Mouse (Mus musculus): ENCODE results near the gene Gpr89.

Gene Gpr89

DNA sequence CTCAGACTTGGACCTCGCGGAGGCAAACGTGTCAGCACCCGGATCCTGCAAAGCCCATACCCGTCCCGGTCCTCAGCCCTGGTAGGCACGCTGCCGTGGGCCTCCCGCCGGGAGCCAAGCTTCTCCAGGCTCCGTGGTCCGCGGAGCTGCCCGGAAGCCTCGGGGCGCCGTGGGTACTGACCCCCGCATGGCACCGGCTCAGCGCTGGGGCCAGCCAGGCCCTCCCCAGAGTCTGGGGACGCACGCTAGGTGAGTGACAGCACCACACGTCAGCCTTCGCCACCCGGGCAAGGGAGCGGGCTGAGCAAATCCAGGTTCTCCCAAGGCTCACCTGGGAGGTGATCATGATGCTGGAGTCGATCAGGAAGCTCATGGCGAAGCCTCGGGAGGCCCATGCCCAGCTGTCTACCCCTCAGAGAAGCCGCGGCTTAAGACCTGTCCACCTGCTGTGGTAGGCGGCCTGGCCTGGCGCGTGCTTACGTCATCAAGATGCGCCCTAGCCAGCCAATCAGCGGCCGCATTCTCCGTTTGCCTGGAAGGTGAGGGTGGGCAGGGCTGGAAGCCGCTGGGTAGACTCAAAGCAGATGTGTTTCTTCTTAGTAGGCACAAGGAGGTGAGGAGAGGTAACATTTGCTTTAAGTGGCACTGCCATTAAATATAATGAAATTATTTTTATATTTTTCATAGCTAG is at the start of gene Gpr89:
Gpr89 (minus strand) TSS at position 496 of the 691 bp plus-strand sequence.
- in situ Hi-C loops (cut with MboI; ENCODE audit: low pct_unique_long_range_greater_than_20kb in 1 of 2, low sequenced_read_pairs in 2 of 2, unreplicated experiment in 1 of 2) = no loop called here

- in situ Hi-C loops (cut with MboI; ENCODE audit: low pct_unique_long_range_greater_than_20kb in 1 of 2, low sequenced_read_pairs in 2 of 2, unreplicated experiment in 1 of 2) = no loop called here
Observed at GRCm38 (mm10) chr3:96953489-96954233, 48.5 kb upstream of the Gpr89 start.

DNA sequence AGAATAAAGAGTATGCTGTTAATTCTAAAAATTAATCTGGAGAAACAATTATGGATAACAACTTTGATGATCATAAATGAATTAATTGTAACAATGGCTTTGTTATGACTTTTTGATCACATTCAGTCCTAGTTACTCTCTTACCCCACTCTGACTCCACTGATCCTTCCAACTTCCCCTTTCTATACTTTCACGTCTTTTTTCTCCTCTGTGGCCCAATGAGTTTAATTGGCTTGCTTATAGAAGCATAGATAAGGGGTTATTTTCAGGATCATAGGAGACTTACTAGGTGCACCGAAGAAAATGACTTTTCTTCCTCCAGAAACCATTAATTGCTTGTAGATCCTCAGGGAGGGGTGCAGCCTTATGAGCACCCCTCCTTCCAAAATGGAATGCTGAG is 37.6 kb upstream of the Gpr89 start:
- in situ Hi-C loops (cut with MboI; ENCODE audit: low pct_unique_long_range_greater_than_20kb in 1 of 2, low sequenced_read_pairs in 2 of 2, unreplicated experiment in 1 of 2) = loop anchor here in 1 of 2 experiments (10.0 to 25.0 kb wide), 2 partner anchors 102 to 395 kb away; no protein-coding TSS in a partner anchor

GRCm38 (mm10) chr3:96938738-96939137 is 33.6 kb upstream of the Gpr89 start:
- in situ Hi-C loops (cut with MboI; ENCODE audit: low pct_unique_long_range_greater_than_20kb in 1 of 2, low sequenced_read_pairs in 2 of 2, unreplicated experiment in 1 of 2) = loop anchor here (5.0 to 25.0 kb wide), 4 partner anchors 246 to 404 kb away; no protein-coding TSS in a partner anchor

DNA sequence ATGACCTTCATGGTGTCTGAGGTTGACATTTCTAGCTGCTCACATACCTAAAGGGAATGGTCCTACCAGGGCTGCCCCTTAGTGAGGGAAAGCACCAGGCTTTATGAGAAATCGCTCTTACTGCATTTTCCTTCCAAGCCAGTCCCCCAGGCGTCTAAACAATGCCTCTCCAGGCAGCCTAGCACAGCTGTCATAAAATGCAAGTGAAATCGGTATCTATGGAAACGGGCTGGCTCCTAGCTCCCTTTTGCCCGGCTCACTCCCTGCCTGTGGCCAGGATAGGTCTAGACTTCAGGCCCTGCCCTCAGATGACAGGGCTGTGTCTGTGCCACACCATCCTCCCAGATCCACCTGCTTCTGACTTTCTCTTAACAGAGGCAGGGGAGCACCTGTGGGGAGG is 32.5 kb upstream of the Gpr89 start:
- in situ Hi-C loops (cut with MboI; ENCODE audit: low pct_unique_long_range_greater_than_20kb in 1 of 2, low sequenced_read_pairs in 2 of 2, unreplicated experiment in 1 of 2) = loop anchor here (5.0 to 25.0 kb wide), 4 partner anchors 247 to 405 kb away; no protein-coding TSS in a partner anchor

GRCm38 (mm10) chr3:96936241-96936640 is 31.1 kb upstream of the Gpr89 start:
- in situ Hi-C loops (cut with MboI; ENCODE audit: low pct_unique_long_range_greater_than_20kb in 1 of 2, low sequenced_read_pairs in 2 of 2, unreplicated experiment in 1 of 2) = loop anchor here (5.0 to 25.0 kb wide), 4 partner anchors 249 to 406 kb away; no protein-coding TSS in a partner anchor

DNA sequence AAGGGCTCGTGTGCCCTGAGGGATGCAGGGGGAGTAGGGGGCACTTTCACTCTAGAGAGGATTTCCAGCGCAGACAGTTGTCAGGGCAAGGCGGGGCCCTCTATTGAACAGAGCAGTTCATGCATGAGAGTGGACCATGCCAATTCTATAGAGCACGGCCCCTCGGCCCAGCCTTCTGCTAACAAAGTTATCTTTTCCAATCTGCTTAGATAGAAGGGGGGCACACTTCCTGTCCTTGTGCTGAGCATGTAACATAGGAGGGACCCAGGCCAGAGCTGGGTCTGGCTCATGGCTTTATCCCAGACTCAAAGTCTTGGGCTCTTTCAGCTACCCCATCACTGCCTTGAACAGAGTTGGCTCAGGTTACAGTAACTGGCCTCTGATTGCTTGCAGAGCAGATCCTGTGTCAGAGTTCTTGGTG is 26.1 kb upstream of the Gpr89 start:
- in situ Hi-C loops (cut with MboI; ENCODE audit: low pct_unique_long_range_greater_than_20kb in 1 of 2, low sequenced_read_pairs in 2 of 2, unreplicated experiment in 1 of 2) = loop anchor here (10.0 to 25.0 kb wide), 3 partner anchors 254 to 406 kb away; no protein-coding TSS in a partner anchor

- in situ Hi-C loops (cut with MboI; ENCODE audit: low pct_unique_long_range_greater_than_20kb in 1 of 2, low sequenced_read_pairs in 2 of 2, unreplicated experiment in 1 of 2) = loop anchor here in 1 of 2 experiments (25.0 kb wide), 1 partner anchor 411 kb away; no protein-coding TSS in a partner anchor
Observed at GRCm38 (mm10) chr3:96925920-96926319, 20.8 kb upstream of the Gpr89 start, which contains the start of gene Gja8. TSS of gene Gja8 (minus strand) at chr3:96926020.

GRCm38 (mm10) chr3:96924631-96925030 is 19.5 kb upstream of the Gpr89 start:
- in situ Hi-C loops (cut with MboI; ENCODE audit: low pct_unique_long_range_greater_than_20kb in 1 of 2, low sequenced_read_pairs in 2 of 2, unreplicated experiment in 1 of 2) = loop anchor here in 1 of 2 experiments (25.0 kb wide), 1 partner anchor 413 kb away; no protein-coding TSS in a partner anchor

DNA sequence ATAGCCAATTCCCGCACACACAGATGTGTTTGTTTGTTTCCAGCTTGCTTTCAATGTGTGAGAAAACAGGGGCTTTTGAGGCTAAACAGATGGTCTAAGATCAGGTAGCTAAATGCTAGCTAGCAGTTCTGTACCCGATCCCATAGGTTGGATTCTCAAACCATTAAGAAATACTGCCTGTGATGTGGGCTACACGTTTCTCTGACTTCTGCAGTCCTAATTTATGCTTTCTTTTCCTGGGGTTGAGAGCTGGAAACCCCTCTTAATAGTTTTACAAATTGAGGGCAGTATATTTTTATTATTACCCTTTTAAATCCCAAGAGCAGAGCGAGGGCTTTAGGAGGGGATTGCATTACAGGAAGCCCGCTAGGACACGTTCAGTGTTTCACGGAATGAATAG is 15.8 kb upstream of the Gpr89 start:
- in situ Hi-C loops (cut with MboI; ENCODE audit: low pct_unique_long_range_greater_than_20kb in 1 of 2, low sequenced_read_pairs in 2 of 2, unreplicated experiment in 1 of 2) = no loop called here

- in situ Hi-C loops (cut with MboI; ENCODE audit: low pct_unique_long_range_greater_than_20kb in 1 of 2, low sequenced_read_pairs in 2 of 2, unreplicated experiment in 1 of 2) = no loop called here
Observed at GRCm38 (mm10) chr3:96905592-96905991, 446 bp upstream of the Gpr89 start.

DNA sequence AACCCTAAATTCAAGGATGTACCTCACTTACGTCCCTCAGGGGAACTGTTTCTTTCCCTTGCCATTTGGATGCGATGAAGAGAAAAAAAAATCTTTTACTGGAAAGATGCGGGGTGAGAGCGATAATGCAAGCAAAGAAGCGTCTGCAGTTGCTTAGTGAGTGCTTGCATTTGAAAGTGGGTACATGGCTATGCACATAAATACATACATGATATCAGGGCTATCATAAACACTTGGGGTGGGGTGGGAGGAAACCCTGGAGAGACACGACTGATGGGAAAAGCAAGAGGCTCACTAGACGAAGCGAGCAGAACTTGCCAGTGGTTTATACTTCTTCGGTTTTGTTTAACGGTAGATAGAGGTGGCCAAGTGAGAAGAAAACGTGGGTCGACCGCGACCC is 753 bp downstream of the Gpr89 start, which contains the start of gene Gja5:
Gja5 (plus strand) TSS at position 301 of the 400 bp plus-strand sequence.
- in situ Hi-C loops (cut with MboI; ENCODE audit: low pct_unique_long_range_greater_than_20kb in 1 of 2, low sequenced_read_pairs in 2 of 2, unreplicated experiment in 1 of 2) = no loop called here

GRCm38 (mm10) chr3:96902336-96902999 is 2.7 kb downstream of the Gpr89 start:
- in situ Hi-C loops (cut with MboI; ENCODE audit: low pct_unique_long_range_greater_than_20kb in 1 of 2, low sequenced_read_pairs in 2 of 2, unreplicated experiment in 1 of 2) = no loop called here

- in situ Hi-C loops (cut with MboI; ENCODE audit: low pct_unique_long_range_greater_than_20kb in 1 of 2, low sequenced_read_pairs in 2 of 2, unreplicated experiment in 1 of 2) = no loop called here
Observed at GRCm38 (mm10) chr3:96883690-96884089, 21.5 kb downstream of the Gpr89 start.

- in situ Hi-C loops (cut with MboI; ENCODE audit: low pct_unique_long_range_greater_than_20kb in 1 of 2, low sequenced_read_pairs in 2 of 2, unreplicated experiment in 1 of 2) = no loop called here
Observed at GRCm38 (mm10) chr3:96882061-96882849, 22.9 kb downstream of the Gpr89 start.

GRCm38 (mm10) chr3:96881557-96881956 is 23.6 kb downstream of the Gpr89 start:
- in situ Hi-C loops (cut with MboI; ENCODE audit: low pct_unique_long_range_greater_than_20kb in 1 of 2, low sequenced_read_pairs in 2 of 2, unreplicated experiment in 1 of 2) = no loop called here

DNA sequence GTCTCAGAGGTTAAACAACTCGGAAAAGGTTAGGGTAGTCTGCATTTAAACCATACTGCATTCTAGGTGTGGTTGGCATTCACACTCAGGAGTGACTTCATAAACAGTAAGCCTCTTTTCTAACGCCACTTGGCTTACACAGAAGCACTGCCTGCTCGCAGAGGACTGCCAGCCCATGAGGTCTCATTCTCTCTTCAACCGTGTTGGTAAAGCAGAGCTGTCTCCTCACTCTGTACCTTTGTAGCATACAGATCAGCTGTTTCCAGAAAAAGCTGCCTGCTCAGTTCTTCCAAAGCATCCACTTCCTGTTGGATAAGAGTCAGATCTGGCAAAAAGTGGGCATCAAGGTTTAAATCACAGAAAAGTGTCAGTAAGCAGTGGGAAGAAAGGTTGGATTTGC is 24.8 kb downstream of the Gpr89 start:
- in situ Hi-C loops (cut with MboI; ENCODE audit: low pct_unique_long_range_greater_than_20kb in 1 of 2, low sequenced_read_pairs in 2 of 2, unreplicated experiment in 1 of 2) = no loop called here

DNA sequence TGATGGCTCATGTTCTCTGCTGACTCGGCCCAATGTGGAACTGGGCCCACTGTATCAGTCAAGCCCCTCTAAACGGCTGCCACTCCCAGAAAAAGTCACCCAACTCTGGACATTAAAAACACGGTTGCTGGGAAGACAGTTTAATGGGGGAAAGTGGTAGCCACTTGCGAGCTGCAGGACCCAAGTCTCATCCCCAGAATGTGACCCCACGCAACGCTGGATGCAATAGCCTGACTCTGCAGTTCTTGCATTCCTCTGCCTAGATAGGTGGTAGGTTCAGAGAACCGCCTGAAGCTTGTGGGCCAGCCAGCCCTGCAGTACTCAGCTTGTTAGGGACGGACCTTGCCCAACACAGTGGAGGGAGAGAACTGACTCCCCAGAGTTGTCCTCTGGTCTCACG is 25.6 kb downstream of the Gpr89 start:
- in situ Hi-C loops (cut with MboI; ENCODE audit: low pct_unique_long_range_greater_than_20kb in 1 of 2, low sequenced_read_pairs in 2 of 2, unreplicated experiment in 1 of 2) = no loop called here
